Mouse (Mus musculus) hindlimb bud, embryonic 11.5 days (tissue): ENCODE measurements around the gene Tbata.
A peak's percentile ranks its signal among the peaks of the same experiment; 100 is the strongest.

Experiments used
- DNase-seq: peaks from one replicate; pipeline ENCODE4 v3.0.0-alpha.2; 2012; ENCODE audit warnings: low read depth, low spot score; ENCODE audit errors: extremely low spot score

Tbata gene

DNA sequence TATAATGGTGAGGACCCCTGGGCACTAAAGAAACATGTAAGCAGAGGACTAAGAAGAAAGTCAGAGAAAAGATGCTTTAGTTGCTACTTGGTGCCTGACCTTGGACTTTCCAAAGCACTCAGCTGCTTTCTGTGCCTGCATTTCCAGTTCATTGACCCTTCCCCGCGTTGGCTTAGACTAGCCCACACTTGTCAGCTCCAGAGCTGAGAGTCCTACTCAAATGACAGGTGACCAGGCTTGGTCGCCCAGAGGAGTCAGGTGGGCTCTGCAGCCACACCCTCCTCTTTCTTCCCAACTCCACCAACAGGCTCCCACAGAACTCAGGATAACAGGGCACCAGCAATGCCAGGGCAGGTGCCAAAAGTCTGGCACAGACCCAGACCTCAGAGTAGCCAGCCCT, 9.4 kb upstream of the Tbata start:
- no peak for DNase-seq

DNA sequence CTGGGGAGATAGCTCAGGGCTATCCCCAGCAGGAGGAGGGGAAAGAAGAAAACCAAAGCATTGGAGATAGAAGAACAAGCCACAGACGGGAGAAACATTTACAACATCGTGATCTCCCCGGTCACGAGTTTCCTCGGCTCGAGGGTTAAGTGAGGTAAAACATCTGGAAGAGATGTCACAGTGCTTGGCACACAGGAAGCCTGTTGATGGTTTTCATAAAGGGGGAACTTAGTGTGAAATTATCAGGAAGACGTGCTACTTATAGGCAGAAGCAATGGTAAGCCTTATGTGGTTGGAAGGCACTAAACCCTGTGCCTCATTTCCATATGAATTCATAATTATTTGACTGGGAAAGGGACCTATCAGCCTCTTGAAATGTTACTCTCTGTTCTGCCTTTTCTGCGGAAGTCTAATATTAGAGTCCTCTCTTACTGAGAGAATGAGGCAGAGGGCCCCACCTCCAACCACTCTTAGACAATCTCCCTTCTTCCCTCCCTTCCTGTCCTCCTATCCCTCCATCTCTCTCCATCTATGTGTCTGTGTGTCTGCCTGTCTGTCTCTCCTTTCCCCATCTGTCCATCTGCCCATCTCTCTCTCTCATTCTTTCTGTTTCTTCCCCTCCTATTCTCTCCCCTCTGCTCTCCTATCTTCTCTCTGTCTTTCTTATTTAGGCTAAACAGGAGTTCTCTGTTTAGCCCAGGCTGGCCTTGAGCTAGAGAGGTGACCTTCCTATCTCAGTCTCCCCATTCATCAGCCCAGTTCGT, 4.2 kb upstream of the Tbata start:
- DNase-seq: no peak

GRCm38 (mm10) chr10:61168393-61168792, 3.4 kb upstream of the Tbata start:
- DNase-seq: no peak

GRCm38 (mm10) chr10:61172496-61172895, 742 bp downstream of the Tbata start:
- no peak for DNase-seq

DNA sequence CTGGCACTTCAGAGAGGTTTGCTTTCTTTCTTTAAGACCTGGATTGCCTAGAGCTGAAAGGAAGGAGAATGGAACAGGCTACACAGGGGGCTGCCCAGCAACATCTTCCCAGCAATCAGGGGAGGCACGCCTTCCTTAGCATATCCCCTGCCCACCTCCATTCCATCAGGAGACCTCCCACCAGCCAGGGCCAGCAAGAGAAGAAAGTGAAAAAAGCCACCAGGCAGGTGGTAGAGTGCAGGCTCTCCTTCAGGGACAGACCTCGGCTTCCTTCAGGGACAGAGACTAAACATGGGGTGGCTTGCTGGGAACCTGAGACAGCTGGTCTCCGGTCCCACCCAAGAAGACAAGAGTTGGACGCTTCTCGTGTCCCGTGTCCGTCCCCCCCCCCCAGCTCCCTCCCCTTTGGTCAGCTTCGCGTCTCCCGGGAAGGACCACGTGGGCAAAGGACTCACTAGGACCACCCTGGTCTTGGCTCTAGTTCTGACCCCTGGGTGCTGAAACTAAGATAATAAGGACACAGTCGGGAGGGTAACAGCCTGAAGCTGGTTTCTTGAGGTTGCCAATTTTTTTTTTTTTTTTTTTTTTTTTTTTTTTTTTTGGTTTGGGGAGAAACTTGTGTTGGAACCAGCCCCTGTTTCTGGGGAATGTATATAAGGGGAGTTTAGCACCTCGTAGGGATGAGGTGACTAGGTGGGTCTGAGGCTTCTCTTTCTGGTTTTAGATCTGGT, 3.1 kb downstream of the Tbata start:
- no peak for DNase-seq

GRCm38 (mm10) chr10:61175442-61176204, 3.9 kb downstream of the Tbata start:
- DNase-seq: no peak

DNA sequence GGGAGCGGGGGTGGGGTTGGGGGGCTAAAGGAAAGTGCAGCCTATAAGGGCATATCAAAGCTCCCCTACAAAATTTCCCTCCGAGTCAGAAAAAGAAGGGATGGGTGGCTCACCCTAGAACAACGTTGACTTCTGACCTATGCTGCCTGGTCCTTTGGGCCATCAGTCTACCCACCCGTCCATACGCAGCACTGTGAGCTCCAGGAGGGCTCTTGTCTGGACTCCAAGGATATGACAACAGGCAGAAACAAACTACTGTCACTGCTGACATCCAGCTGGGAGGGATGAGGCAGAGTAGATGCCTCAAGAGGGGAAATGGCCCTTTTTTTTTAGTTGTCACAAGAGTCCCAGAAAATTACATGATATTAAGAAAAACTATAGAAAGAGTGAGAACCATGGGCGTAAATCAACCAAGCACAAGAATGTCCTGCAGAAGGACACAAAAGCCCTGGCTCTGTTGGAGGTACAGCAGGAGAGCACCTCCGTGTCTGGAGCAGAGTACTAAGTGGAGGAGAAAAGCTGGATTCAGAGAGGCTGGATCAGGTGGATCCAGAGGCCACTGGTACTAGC, 4.6 kb downstream of the Tbata start:
- DNase-seq: no peak

- no peak for DNase-seq
Measured at GRCm38 (mm10) chr10:61177751-61178150, 6.0 kb downstream of the Tbata start.

- no peak for DNase-seq
Measured at GRCm38 (mm10) chr10:61178687-61179086, 6.9 kb downstream of the Tbata start.

DNA sequence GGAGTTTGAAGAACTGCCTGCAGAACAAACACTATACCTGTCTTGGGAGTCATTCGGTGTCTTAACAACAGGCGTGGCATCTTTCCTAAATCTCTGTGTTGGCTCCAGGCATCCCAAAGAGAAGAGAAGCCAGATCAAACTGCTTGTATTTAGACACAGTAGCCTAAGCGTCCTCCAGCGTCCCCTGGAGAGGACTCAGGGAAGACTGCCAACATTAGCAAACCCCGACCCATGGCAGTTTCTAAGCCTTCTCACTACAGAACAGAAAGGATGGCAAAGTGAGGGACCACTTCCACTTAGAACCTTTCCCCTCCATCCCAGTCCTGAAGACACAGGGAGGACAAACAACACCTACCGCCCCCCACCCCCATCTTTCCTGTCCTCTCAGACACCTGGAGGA, 8.2 kb downstream of the Tbata start:
- no peak for DNase-seq

DNA sequence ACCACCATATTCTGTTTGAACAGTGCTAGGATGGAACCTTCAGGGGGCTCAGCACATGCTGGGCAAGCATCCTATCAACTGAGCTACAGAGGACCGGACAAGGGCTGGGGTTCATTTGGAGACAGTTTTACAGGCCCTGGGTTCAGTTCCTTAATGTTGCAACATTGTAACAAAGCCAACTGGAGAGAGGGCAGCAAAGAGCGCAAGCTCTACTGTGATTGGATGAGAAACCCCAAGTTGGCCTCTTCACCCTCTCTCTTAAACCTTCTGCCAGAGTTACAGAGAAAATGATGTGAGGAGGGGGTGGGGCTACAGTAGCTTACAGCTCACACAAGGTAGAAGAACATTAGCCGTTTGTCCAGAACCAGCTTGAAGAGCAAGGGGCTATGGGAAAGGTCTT, 15.2 kb downstream of the Tbata start:
- DNase-seq: no peak

DNA sequence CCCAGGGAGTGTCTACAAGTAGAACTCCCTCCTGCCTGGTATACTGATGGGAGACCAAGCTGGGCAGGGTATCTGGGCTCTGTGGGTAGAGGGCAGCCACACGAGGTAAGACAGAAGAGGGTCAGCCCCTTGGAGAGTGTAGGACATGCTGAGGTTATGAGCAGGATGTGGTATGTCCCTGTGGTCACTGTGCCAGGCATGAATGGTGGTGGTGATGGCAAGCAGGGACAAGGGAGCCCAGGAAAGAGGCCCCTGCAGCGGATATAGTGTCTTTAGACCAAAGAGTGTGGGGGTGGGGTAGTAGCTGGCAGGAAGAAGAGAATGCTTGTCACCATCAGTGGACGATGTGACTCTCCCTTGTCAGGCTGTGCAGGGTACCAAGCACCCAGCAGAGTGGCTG, 16.3 kb downstream of the Tbata start:
- DNase-seq: no peak

DNA sequence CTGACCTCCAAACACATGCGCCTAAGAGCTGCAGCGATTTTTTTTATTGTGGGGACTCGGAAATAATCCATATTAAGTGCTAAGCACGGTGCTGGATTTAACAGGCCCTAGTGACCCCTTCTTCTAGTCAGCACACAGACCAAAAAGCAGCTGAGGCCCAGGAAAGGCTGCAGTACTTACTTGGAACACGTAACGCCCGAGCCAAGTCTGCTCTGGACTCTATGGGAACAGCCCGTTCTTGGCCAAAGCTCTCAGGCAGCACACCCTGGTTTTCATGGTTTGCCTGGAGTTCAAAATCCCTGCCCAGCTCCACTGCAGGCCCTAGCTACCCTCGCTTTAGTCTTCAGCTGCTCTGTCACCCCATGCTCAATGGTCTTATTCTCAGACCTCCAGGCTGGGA, 22.9 kb downstream of the Tbata start:
- DNase-seq: no peak

DNA sequence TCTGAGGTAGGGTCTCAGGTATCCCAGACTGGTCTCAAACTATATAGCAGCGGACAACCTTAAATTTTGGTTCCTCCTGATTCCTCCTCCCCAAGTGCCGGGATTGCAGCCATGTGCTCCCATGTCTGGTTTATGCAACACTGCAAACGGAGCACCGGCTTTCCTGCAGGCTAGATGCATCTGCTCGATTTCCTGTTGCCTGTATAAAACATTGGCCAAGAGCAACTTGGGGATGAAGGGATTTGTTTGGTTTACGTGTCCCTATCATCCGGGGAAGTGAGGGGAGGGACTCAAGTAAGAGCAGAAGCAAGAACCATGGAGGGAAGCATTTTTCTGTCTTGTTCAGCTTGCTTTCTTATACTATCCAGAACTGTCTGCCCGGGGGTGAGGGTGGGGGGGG, 23.5 kb downstream of the Tbata start:
- no peak for DNase-seq

GRCm38 (mm10) chr10:61195718-61196291, 24.1 kb downstream of the Tbata start:
- no peak for DNase-seq

- DNase-seq: peak; percentile 93
Measured at GRCm38 (mm10) chr10:61199566-61200213, 27.9 kb downstream of the Tbata start.

- no peak for DNase-seq
Measured at GRCm38 (mm10) chr10:61200232-61200820, 28.6 kb downstream of the Tbata start.

- no peak for DNase-seq
Measured at GRCm38 (mm10) chr10:61200998-61201397, 29.2 kb downstream of the Tbata start.

- no peak for DNase-seq
Measured at GRCm38 (mm10) chr10:61201596-61202318, 30.0 kb downstream of the Tbata start.

DNA sequence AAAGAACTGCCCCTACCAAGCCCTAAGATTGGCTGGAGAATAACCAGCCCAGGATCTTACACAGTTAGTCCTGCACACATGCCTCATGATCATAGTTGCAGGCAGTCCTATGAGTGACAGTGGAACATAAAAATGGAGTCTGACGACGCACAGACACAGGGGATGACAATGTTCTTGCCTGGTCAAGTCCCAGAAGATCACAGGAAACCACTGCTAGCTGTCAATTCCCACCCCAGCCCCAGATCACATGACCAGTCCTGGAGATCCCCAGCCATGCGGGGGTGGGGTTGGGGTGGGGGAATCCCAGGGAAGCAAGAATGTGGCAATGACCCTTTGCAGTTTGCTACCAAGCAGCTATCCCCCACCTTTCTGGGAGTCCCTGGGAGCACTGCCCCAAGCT, 32.2 kb downstream of the Tbata start:
- DNase-seq: no peak
